Mouse (Mus musculus) liver, embryonic 13.5 days (tissue): ENCODE results near the gene E130308A19Rik. TPM values are rescaled to one million over a fixed set of nuclear protein-coding genes. Genes with fewer than 3 reads are reported as not detected.

Experiments used
- ATAC-seq: fragments of 200-750 bp; cut with Nextera tagmentation; 2 replicates; pipeline ENCODE4 v1.8.0; 2017; ENCODE audit warnings: low read depth, mild to moderate bottlenecking, moderate number of reproducible peaks, moderate library complexity
- DNase-seq: peaks from one replicate; pipeline ENCODE4 v3.0.0; 2022
- H3K27ac ChIP-seq: fragments of 300-500 bp; sonication (generic); 2 replicates; pipeline ENCODE4 v1.5.1; 2015; ENCODE audit warnings: moderate library complexity, mild to moderate bottlenecking, inconsistent platforms
- H3K27me3 ChIP-seq: fragments of 300-500 bp; sonication (generic); 2 replicates; pipeline ENCODE4 v1.6.1; 2015; ENCODE audit warnings: mild to moderate bottlenecking, inconsistent platforms
- H3K36me3 ChIP-seq: fragments of 300-500 bp; sonication (generic); 2 replicates; pipeline ENCODE4 v1.6.1; 2015; ENCODE audit warnings: mild to moderate bottlenecking, inconsistent platforms
- H3K4me1 ChIP-seq: fragments of 300-500 bp; sonication (generic); replicated peaks from 2 replicates; pipeline ENCODE4 v1.6.1; 2015; ENCODE audit warnings: inconsistent platforms
- H3K4me2 ChIP-seq: fragments of 300-500 bp; sonication (generic); 2 replicates; pipeline ENCODE4 v1.6.1; 2015; ENCODE audit warnings: inconsistent platforms, mild to moderate bottlenecking, moderate library complexity
- H3K4me3 ChIP-seq: fragments of 300-500 bp; sonication (generic); replicated peaks from 2 replicates; pipeline ENCODE4 v1.5.1; 2015; ENCODE audit warnings: mild to moderate bottlenecking, inconsistent platforms
- H3K9ac ChIP-seq: fragments of 300-500 bp; sonication (generic); 2 replicates; pipeline ENCODE4 v1.6.1; 2015; ENCODE audit warnings: mild to moderate bottlenecking, inconsistent platforms
- H3K9me3 ChIP-seq: fragments of 300-500 bp; sonication (generic); replicated peaks from 2 replicates; pipeline ENCODE4 v1.6.1; 2016; ENCODE audit warnings: inconsistent platforms
- WGBS: fragments of 180-500 bp; shearing (Covaris S2); methylation state at CpG from one replicate; pipeline ENCODE4 v1.1.7; 2015; ENCODE audit not compliant: insufficient replicate concordance; 5-methylcytosine and 5-hydroxymethylcytosine counted together
- polyA plus RNA-seq: library from polyadenylated mRNA; unstranded; fragments of >200 nt; fragmentation: Nextera tagmentation; extraction: Ambion mirVana; gene quantifications from 2 replicates; pipeline ENCODE4 v1.2.1, GENCODE M21; 2015

E130308A19Rik gene
- polyA plus RNA-seq, 1 experiment from 2014 or later: 8.1 TPM

- Histone ChIP-seq H3K27me3 (no peaks in the 10 kb centered on the region), H3K9me3 (no peaks in the 10 kb centered on the region), H3K4me2 (no peak overlapping the region), H3K27ac (peak overlapping the region; percentile 55), H3K9ac (no peak overlapping the region), H3K4me3 (no peak overlapping the region), H3K36me3 (no peaks in the 10 kb centered on the region), H3K4me1 (peaks cover 86% of the 10 kb centered on the region)
- 75% methylated on average over 3 of the region's 3 CpGs for WGBS
- ATAC-seq (no peak), DNase-seq (no peak)
These were observed 16.0 kb downstream of the E130308A19Rik start for GRCm38 (mm10) chr4:59642039-59642438.

- Histone ChIP-seq H3K27me3 (no peaks in the 10 kb centered on the region), H3K4me1 (peaks cover 85% of the 10 kb centered on the region), H3K9me3 (no peaks in the 10 kb centered on the region), H3K27ac (no peak overlapping the region), H3K4me3 (no peak overlapping the region), H3K4me2 (no peak overlapping the region), H3K9ac (no peak overlapping the region), H3K36me3 (no peaks in the 10 kb centered on the region)
- no peak for DNase-seq
- ATAC-seq: no peak
- 70% methylated on average over 2 of the region's 2 CpGs for WGBS
These were observed 16.6 kb downstream of the E130308A19Rik start for GRCm38 (mm10) chr4:59642657-59643056.

GRCm38 (mm10) chr4:59644431-59644830 is 18.4 kb downstream of the E130308A19Rik start:
- no peak overlapping the region for H3K4me2 ChIP-seq
- no peaks in the 10 kb centered on the region for H3K9me3 ChIP-seq
- no peak overlapping the region for H3K4me3 ChIP-seq
- no peak for DNase-seq
- no peaks in the 10 kb centered on the region for H3K36me3 ChIP-seq
- WGBS: 59% methylated on average over 3 of the region's 3 CpGs
- peaks cover 88% of the 10 kb centered on the region for H3K4me1 ChIP-seq
- ATAC-seq: no peak
- no peaks in the 10 kb centered on the region for H3K27me3 ChIP-seq
- H3K27ac ChIP-seq: peak overlapping the region; percentile 35; the same call in 1 of the 2 replicates
- peak overlapping the region; percentile 47; the same call in 1 of the 2 replicates for H3K9ac ChIP-seq

GRCm38 (mm10) chr4:59644992-59645391 is 19.0 kb downstream of the E130308A19Rik start:
- ATAC-seq (no peak), DNase-seq (no peak)
- H3K4me3 ChIP-seq: no peak overlapping the region
- H3K9me3 ChIP-seq: no peaks in the 10 kb centered on the region
- WGBS: 85% methylated on average over 4 of the region's 4 CpGs
- H3K4me2 ChIP-seq: peak overlapping the region; percentile 39
- no peaks in the 10 kb centered on the region for H3K27me3 ChIP-seq
- no peaks in the 10 kb centered on the region for H3K36me3 ChIP-seq
- H3K27ac ChIP-seq: no peak overlapping the region; the same call in 1 of the 2 replicates
- H3K9ac ChIP-seq: 0 out of 2 replicates have a peak overlapping the region, but pooled peaks have one; percentile 43
- H3K4me1 ChIP-seq: peaks cover 89% of the 10 kb centered on the region

GRCm38 (mm10) chr4:59645610-59646009 is 19.6 kb downstream of the E130308A19Rik start:
- DNase-seq (peak; percentile 22), ATAC-seq (peak; percentile 55)
- H3K4me2 ChIP-seq: peak overlapping the region; percentile 55
- H3K9me3 ChIP-seq: no peaks in the 10 kb centered on the region
- peak overlapping the region; percentile 23 for H3K4me3 ChIP-seq
- 24% methylated on average over 2 of the region's 2 CpGs for WGBS
- no peaks in the 10 kb centered on the region for H3K27me3 ChIP-seq
- peak overlapping the region; percentile 93 for H3K27ac ChIP-seq
- H3K9ac ChIP-seq: peak overlapping the region; percentile 51; the same call in 1 of the 2 replicates
- peaks cover 89% of the 10 kb centered on the region for H3K4me1 ChIP-seq
- H3K36me3 ChIP-seq: no peaks in the 10 kb centered on the region

- H3K27ac ChIP-seq: peak overlapping the region; percentile 93
- H3K27me3 ChIP-seq: no peaks in the 10 kb centered on the region
- H3K4me2 ChIP-seq: peak overlapping the region; percentile 55
- WGBS: 15% methylated on average over 10 of the region's 10 CpGs
- H3K36me3 ChIP-seq: no peaks in the 10 kb centered on the region
- DNase-seq (peak; percentile 55), ATAC-seq (peak; percentile 93)
- H3K9ac ChIP-seq: peak overlapping the region; percentile 51; the same call in 1 of the 2 replicates
- peaks cover 87% of the 10 kb centered on the region for H3K4me1 ChIP-seq
- no peaks in the 10 kb centered on the region for H3K9me3 ChIP-seq
- peak overlapping the region; percentile 23 for H3K4me3 ChIP-seq
These were observed 20.1 kb downstream of the E130308A19Rik start for GRCm38 (mm10) chr4:59646020-59646696.

- H3K4me3 ChIP-seq: no peak overlapping the region
- WGBS: 37% methylated on average over 5 of the region's 5 CpGs
- no peaks in the 10 kb centered on the region for H3K9me3 ChIP-seq
- no peak for DNase-seq
- no peak overlapping the region for H3K4me2 ChIP-seq
- peaks cover 73% of the 10 kb centered on the region for H3K4me1 ChIP-seq
- peak overlapping the region; percentile 23; the same call in 1 of the 2 replicates for H3K27ac ChIP-seq
- no peaks in the 10 kb centered on the region for H3K36me3 ChIP-seq
- no peak for ATAC-seq
- H3K9ac ChIP-seq: no peak overlapping the region
- H3K27me3 ChIP-seq: no peaks in the 10 kb centered on the region
These were observed 23.1 kb downstream of the E130308A19Rik start for GRCm38 (mm10) chr4:59649119-59649518.

- WGBS: 55% methylated on average over 1 of the region's 1 CpGs
- H3K27me3 ChIP-seq: no peaks in the 10 kb centered on the region
- H3K4me3 ChIP-seq: no peak overlapping the region
These were observed 26.2 kb downstream of the E130308A19Rik start for GRCm38 (mm10) chr4:59652166-59652681.

GRCm38 (mm10) chr4:59656061-59656642 is 30.1 kb downstream of the E130308A19Rik start:
- DNase-seq (no peak), ATAC-seq (no peak)
- Histone ChIP-seq H3K27me3 (no peaks in the 10 kb centered on the region), H3K9ac (no peak overlapping the region), H3K4me1 (peaks cover 25% of the 10 kb centered on the region), H3K27ac (no peak overlapping the region), H3K4me2 (no peak overlapping the region), H3K9me3 (no peaks in the 10 kb centered on the region), H3K36me3 (no peaks in the 10 kb centered on the region), H3K4me3 (no peak overlapping the region)
- WGBS: 68% methylated on average over 5 of the region's 5 CpGs

More at GRCm38 (mm10) chr4:59652166-59652681, 26.2 kb downstream of the E130308A19Rik start:
- ATAC-seq (no peak), DNase-seq (no peak)
- H3K36me3 ChIP-seq: no peaks in the 10 kb centered on the region
- H3K4me1 ChIP-seq: peaks cover 60% of the 10 kb centered on the region
- no peak overlapping the region for H3K9ac ChIP-seq
- H3K4me2 ChIP-seq: no peak overlapping the region
- H3K27ac ChIP-seq: no peak overlapping the region
- no peaks in the 10 kb centered on the region for H3K9me3 ChIP-seq

- H3K4me2 ChIP-seq: no peak overlapping the region
- H3K27me3 ChIP-seq: no peaks in the 10 kb centered on the region
- ATAC-seq (no peak), DNase-seq (no peak)
- no peak overlapping the region for H3K4me3 ChIP-seq
- WGBS: 95% methylated on average over 1 of the region's 1 CpGs
- H3K36me3 ChIP-seq: no peaks in the 10 kb centered on the region
- H3K9me3 ChIP-seq: no peaks in the 10 kb centered on the region
- H3K27ac ChIP-seq: no peak overlapping the region
- no peak overlapping the region for H3K9ac ChIP-seq
- peaks cover 23% of the 10 kb centered on the region for H3K4me1 ChIP-seq
These were observed 36.2 kb downstream of the E130308A19Rik start for GRCm38 (mm10) chr4:59662163-59662562.

GRCm38 (mm10) chr4:59663451-59663850 is 37.4 kb downstream of the E130308A19Rik start:
- ATAC-seq: no peak
- 69% methylated on average over 6 of the region's 6 CpGs for WGBS
- Histone ChIP-seq H3K27me3 (no peaks in the 10 kb centered on the region), H3K4me3 (no peak overlapping the region), H3K36me3 (no peaks in the 10 kb centered on the region), H3K9ac (no peak overlapping the region), H3K4me2 (no peak overlapping the region), H3K9me3 (no peaks in the 10 kb centered on the region), H3K4me1 (peaks cover 34% of the 10 kb centered on the region), H3K27ac (no peak overlapping the region; the same call in 1 of the 2 replicates)
- no peak for DNase-seq
